Mouse (Mus musculus): Measurements from ENCODE around the gene Tef. TPM values are rescaled to one million over a fixed set of nuclear protein-coding genes. Genes with fewer than 3 reads are reported as not detected.

The Tef gene
- total RNA-seq (2014; fragmentation: Nextera tagmentation): 23.2 and 28.1 TPM in 2 replicates
- 61.5 and 61.7 TPM in 2 replicates for total RNA-seq (2017)
- polyA plus RNA-seq (2012): 69.5 and 75.8 TPM in 2 replicates

DNA sequence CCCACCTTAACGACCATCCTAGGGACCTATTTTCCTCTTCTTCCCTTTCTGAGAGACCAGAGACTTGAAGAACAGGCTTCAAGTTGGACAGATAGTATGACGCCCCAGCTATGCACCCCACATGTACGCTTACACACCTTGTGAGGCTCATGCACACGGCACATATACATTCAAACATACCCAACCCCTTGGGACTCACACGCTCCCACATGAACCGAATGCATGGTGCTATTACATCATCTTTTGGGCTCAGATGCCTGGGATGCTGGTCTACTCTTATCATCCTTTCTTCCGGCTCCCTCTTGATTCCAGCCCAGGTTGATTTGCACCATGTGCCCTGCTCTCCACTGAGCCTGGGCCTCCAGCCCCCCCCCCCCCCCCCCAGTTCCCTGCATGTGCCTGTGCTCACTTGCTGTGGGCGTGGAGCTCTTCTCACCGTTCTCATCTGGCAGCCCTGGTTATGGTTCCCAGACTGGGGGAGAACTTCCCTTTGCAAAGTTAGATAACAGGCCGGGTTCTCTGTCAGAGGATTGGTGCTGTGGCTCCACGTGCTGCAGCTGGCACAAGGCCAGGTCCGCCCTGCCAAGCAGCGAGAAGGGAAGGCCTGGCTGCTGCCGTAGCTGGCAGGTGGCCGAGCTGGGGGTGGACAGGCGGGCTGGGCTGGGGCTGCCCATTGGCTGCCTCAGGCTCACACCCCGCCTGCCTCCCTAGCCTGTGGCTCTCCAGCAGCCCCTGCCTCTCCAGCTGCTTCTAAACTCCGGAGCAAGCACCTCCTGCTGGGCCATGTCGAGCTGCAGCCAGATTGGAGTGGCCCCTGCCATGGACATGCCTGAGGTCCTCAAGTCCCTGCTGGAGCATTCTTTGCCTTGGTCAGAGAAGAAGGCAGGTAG, at the start of gene Tef:
Gene Tef, plus strand, starts transcription at position 421 of the 890 bp plus-strand sequence.
- H3K4me1 ChIP-seq (ENCODE audit: insufficient read depth, low read depth, low read length): peaks cover 43% of the 10 kb centered on the region
- DNase-seq (ENCODE audit: low spot score) (peak; percentile 97), ATAC-seq (ENCODE audit: extremely low read depth, insufficient number of reproducible peaks, low FRiP score, poor library complexity, severe bottlenecking) (peak; percentile 68)
- TF ChIP-seq TAL1 (conservative IDR thresholded peaks at IDR 0.05; ENCODE audit: low read depth, low read length) (no peak), POLR2AphosphoS5 (IDR thresholded peaks at IDR 0.05; ENCODE audit: insufficient replicate concordance, low read depth, low read length) (no peak), GATA2 (IDR thresholded peaks at IDR 0.05; ENCODE audit: borderline replicate concordance, low read depth, low read length) (no peak), GATA1 (IDR thresholded peaks at IDR 0.05; ENCODE audit: borderline replicate concordance, low read length) (no peak), CTCF (IDR thresholded peaks at IDR 0.05; ENCODE audit: low read depth, low read length) (no peak)
- no peaks in the 10 kb centered on the region for H3K27me3 ChIP-seq (ENCODE audit: insufficient read depth, low read length)
- H3K9me3 ChIP-seq (replicated peaks): no peaks in the 10 kb centered on the region
- H3K36me3 ChIP-seq (replicated peaks): peaks cover 4% of the 10 kb centered on the region
- peak within 1 kb of the TSS; percentile 69 for H3K4me3 ChIP-seq (ENCODE audit: low read depth, low read length)

DNA sequence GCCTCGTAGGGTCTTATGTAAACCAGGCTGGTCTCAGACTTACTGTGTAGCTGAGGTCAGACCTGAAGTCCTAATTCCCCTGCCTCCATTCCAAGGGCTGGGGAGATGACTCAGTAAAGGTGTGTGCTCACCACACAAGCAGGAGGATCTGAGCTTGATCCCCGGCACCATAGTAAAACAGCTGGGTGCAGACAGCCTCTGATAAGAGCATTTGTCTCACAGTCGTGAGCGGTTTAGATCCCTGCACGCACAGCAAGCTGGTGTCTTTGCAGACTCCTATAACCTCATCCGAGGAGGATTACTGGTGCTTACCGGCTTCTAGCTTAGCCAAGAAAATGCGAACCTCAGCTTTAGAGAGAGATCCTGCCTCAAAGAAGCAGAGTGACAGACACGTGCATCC, 48.6 kb upstream of the Tef start:
- peaks cover 4% of the 10 kb centered on the region for H3K9me3 ChIP-seq (replicated peaks)
- no peaks in the 10 kb centered on the region for H3K27me3 ChIP-seq (ENCODE audit: insufficient read depth, low read length)
- no peak for TF ChIP-seq CTCF (IDR thresholded peaks at IDR 0.05; ENCODE audit: low read depth, low read length)
- no peak for DNase-seq (ENCODE audit: low spot score)
- H3K36me3 ChIP-seq (replicated peaks): peaks cover 61% of the 10 kb centered on the region
- peaks cover 8% of the 10 kb centered on the region for H3K4me1 ChIP-seq (ENCODE audit: insufficient read depth, low read depth, low read length)
- no peak for ATAC-seq (ENCODE audit: extremely low read depth, insufficient number of reproducible peaks, low FRiP score, poor library complexity, severe bottlenecking)
- no peak overlapping the region for H3K4me3 ChIP-seq (ENCODE audit: low read depth, low read length)

DNA sequence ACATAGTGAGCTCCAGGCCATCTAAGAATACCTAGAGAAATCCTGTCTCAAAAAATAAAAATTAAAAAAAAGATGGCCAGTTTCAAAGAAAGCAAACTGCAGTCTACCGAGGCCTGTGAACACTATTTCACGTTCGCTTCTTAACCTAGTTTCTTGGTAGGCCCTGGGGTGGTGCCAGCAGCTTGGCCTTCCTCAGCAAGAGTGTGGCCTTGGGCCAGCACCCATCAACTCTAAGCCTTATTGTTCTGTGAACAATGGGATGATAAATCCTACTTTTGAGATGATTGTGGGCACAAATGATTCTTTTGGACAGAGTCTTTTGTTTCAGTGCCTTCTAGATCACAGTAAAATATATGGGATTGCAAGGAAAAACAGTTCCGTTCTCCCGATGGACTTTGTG, 43.5 kb upstream of the Tef start:
- no peak for ATAC-seq (ENCODE audit: extremely low read depth, insufficient number of reproducible peaks, low FRiP score, poor library complexity, severe bottlenecking)
- no peak for TF ChIP-seq CTCF (IDR thresholded peaks at IDR 0.05; ENCODE audit: low read depth, low read length)
- TF ChIP-seq GATA1 (IDR thresholded peaks at IDR 0.05; ENCODE audit: borderline replicate concordance, low read length): no peak
- TF ChIP-seq POLR2AphosphoS5 (IDR thresholded peaks at IDR 0.05; ENCODE audit: insufficient replicate concordance, low read depth, low read length): no peak
- TF ChIP-seq GATA2 (IDR thresholded peaks at IDR 0.05; ENCODE audit: borderline replicate concordance, low read depth, low read length): no peak
- TF ChIP-seq TAL1 (conservative IDR thresholded peaks at IDR 0.05; ENCODE audit: low read depth, low read length): no peak
- DNase-seq (ENCODE audit: low spot score): no peak

DNA sequence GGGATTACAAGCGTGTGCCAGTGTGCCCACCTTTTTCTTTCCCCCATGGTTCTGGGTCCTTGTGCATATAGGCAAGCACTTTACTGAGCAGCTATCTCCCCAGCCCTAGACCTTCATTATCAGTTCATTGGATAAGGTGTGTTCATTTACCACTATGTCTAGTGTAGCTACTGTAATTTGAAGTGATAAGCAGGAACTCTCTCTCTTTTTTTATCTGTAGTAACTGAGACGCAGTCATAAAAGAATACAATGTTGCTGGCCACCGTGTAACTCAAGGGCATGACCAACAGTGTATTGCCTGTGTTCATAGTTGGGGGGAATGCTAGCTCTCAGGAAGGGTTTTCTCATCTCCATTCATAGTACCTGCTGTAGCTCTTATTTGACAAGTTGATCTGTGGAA, 42.7 kb upstream of the Tef start:
- peaks cover 4% of the 10 kb centered on the region for H3K9me3 ChIP-seq (replicated peaks)
- ATAC-seq (ENCODE audit: extremely low read depth, insufficient number of reproducible peaks, low FRiP score, poor library complexity, severe bottlenecking) (no peak), DNase-seq (ENCODE audit: low spot score) (no peak)
- no peaks in the 10 kb centered on the region for H3K27me3 ChIP-seq (ENCODE audit: insufficient read depth, low read length)
- peaks cover 8% of the 10 kb centered on the region for H3K4me1 ChIP-seq (ENCODE audit: insufficient read depth, low read depth, low read length)
- no peak overlapping the region for H3K4me3 ChIP-seq (ENCODE audit: low read depth, low read length)
- TF ChIP-seq POLR2AphosphoS5 (IDR thresholded peaks at IDR 0.05; ENCODE audit: insufficient replicate concordance, low read depth, low read length) (no peak), GATA2 (IDR thresholded peaks at IDR 0.05; ENCODE audit: borderline replicate concordance, low read depth, low read length) (no peak), CTCF (IDR thresholded peaks at IDR 0.05; ENCODE audit: low read depth, low read length) (no peak), TAL1 (conservative IDR thresholded peaks at IDR 0.05; ENCODE audit: low read depth, low read length) (no peak), GATA1 (IDR thresholded peaks at IDR 0.05; ENCODE audit: borderline replicate concordance, low read length) (no peak)
- peaks cover 63% of the 10 kb centered on the region for H3K36me3 ChIP-seq (replicated peaks)

More for the DNA sequence above, 43.5 kb upstream of the Tef start:
- peaks cover 4% of the 10 kb centered on the region for H3K9me3 ChIP-seq (replicated peaks)
- H3K4me3 ChIP-seq (ENCODE audit: low read depth, low read length): no peak overlapping the region
- peaks cover 69% of the 10 kb centered on the region for H3K36me3 ChIP-seq (replicated peaks)
- no peaks in the 10 kb centered on the region for H3K27me3 ChIP-seq (ENCODE audit: insufficient read depth, low read length)
- H3K4me1 ChIP-seq (ENCODE audit: insufficient read depth, low read depth, low read length): 0 out of 2 replicates have a peak, but pooled peaks cover 3% of the 10 kb centered on the region

DNA sequence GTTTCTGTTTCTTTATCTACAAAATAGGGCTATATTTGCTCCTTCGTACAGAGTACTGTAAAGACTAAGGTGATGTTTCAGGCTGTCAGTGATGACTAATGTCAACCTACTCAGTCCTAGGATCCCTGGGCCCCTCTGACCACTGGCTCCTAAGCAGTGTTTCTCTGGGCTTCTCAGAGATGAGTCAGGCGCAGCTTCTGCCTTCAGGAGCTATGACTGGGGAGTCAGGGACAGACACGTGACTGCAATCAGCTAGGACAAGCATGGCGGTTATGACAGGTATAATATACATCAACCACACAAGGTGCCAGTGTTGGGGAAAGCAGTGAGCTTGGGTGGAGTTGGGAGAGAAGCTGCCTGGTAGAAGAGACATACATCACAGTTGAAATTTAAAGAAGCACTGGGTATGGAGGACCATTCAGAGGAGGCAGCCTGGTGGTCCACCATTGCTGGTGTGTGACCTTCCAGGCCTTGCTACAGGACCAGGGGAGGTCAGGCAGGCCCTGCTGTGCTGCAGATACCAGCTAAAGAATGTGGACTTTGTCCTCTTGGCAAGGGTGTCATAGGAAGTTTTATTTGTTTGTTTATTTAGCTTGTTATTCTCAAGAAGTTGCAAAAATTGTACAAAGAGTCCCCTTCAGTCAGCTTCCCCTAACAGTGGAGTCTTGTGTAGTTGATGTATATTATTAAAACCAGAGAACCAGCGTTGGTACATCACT, 41.7 kb upstream of the Tef start:
- H3K36me3 ChIP-seq (replicated peaks): peaks cover 57% of the 10 kb centered on the region
- TF ChIP-seq POLR2AphosphoS5 (IDR thresholded peaks at IDR 0.05; ENCODE audit: insufficient replicate concordance, low read depth, low read length) (no peak), GATA1 (IDR thresholded peaks at IDR 0.05; ENCODE audit: borderline replicate concordance, low read length) (no peak), CTCF (IDR thresholded peaks at IDR 0.05; ENCODE audit: low read depth, low read length) (no peak), TAL1 (conservative IDR thresholded peaks at IDR 0.05; ENCODE audit: low read depth, low read length) (no peak)
- no peaks in the 10 kb centered on the region for H3K27me3 ChIP-seq (ENCODE audit: insufficient read depth, low read length)
- ATAC-seq (ENCODE audit: extremely low read depth, insufficient number of reproducible peaks, low FRiP score, poor library complexity, severe bottlenecking): no peak
- no peak overlapping the region for H3K4me3 ChIP-seq (ENCODE audit: low read depth, low read length)
- peaks cover 4% of the 10 kb centered on the region for H3K9me3 ChIP-seq (replicated peaks)
- H3K4me1 ChIP-seq (ENCODE audit: insufficient read depth, low read depth, low read length): peaks cover 6% of the 10 kb centered on the region
- no peak for DNase-seq (ENCODE audit: low spot score)

DNA sequence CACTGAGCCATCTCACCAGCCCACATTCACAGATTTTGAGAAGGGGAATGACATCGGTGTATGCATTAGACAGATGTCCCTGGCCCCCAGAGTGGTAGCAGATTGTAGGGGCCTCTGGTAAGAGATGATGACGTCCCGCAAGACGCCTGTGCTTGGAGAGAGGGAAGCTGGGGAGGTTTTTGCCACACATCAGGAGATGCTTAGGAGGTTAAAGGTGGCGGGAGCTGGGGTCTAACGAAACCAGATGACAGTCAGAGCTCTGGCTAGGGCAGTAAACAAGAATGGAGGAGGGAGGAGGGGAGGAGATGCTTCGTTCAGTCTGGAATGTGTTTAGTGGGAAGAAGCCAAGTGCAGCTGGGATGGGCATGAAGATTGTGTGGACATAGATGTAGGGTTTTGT, 40.8 kb upstream of the Tef start:
- ATAC-seq (ENCODE audit: extremely low read depth, insufficient number of reproducible peaks, low FRiP score, poor library complexity, severe bottlenecking): no peak
- no peak for TF ChIP-seq CTCF (IDR thresholded peaks at IDR 0.05; ENCODE audit: low read depth, low read length)
- TF ChIP-seq TAL1 (conservative IDR thresholded peaks at IDR 0.05; ENCODE audit: low read depth, low read length): no peak
- no peak for TF ChIP-seq POLR2AphosphoS5 (IDR thresholded peaks at IDR 0.05; ENCODE audit: insufficient replicate concordance, low read depth, low read length)
- no peak for TF ChIP-seq GATA1 (IDR thresholded peaks at IDR 0.05; ENCODE audit: borderline replicate concordance, low read length)
- TF ChIP-seq GATA2 (IDR thresholded peaks at IDR 0.05; ENCODE audit: borderline replicate concordance, low read depth, low read length): no peak

More for the DNA sequence above, 40.8 kb upstream of the Tef start:
- Histone ChIP-seq H3K9me3 (replicated peaks) (no peaks in the 10 kb centered on the region), H3K36me3 (replicated peaks) (peaks cover 60% of the 10 kb centered on the region), H3K4me1 (ENCODE audit: insufficient read depth, low read depth, low read length) (peaks cover 8% of the 10 kb centered on the region), H3K27me3 (ENCODE audit: insufficient read depth, low read length) (no peaks in the 10 kb centered on the region), H3K4me3 (ENCODE audit: low read depth, low read length) (no peak overlapping the region)
- DNase-seq (ENCODE audit: low spot score): no peak
